Mouse (Mus musculus) megakaryocyte, embryonic 14.5 days (primary cell): ENCODE data around the gene Ubqln4. TPM values are rescaled to one million over a fixed set of nuclear protein-coding genes. Genes with fewer than 3 reads are reported as not detected.

Experiments
- H3K27me3 ChIP-seq: replicated peaks from 2 replicates; pipeline ENCODE3; 2012; ENCODE audit warnings: inconsistent platforms
- H3K36me3 ChIP-seq: replicated peaks from 2 replicates; pipeline ENCODE3; 2012; ENCODE audit warnings: low read length, inconsistent platforms, mixed read lengths
- H3K4me1 ChIP-seq: 2 replicates; pipeline ENCODE4 v1.6.1; 2012; ENCODE audit warnings: inconsistent platforms
- H3K4me3 ChIP-seq: replicated peaks from 2 replicates; pipeline ENCODE3; 2012; ENCODE audit warnings: moderate library complexity, mild to moderate bottlenecking, inconsistent platforms
- H3K9me3 ChIP-seq: 2 replicates; pipeline ENCODE4 v1.6.1; 2012; ENCODE audit warnings: inconsistent platforms
- FLI1 ChIP-seq: IDR thresholded peaks from 2 replicates; pipeline ENCODE4 v1.6.1; 2012; ENCODE audit warnings: low read length, inconsistent platforms, mixed read lengths
- GATA1 ChIP-seq: IDR thresholded peaks from 3 replicates; pipeline ENCODE4 v1.6.1; 2012; ENCODE audit warnings: mixed read lengths, low read length, inconsistent platforms, borderline replicate concordance
- polyA plus RNA-seq: library from polyadenylated mRNA; stranded (reverse); fragments of >175 nt; gene quantifications from 2 replicates; pipeline ENCODE4 v1.2.3, GENCODE M21; 2012; ENCODE audit warnings: low replicate concordance; ENCODE audit not compliant: insufficient read depth

The Ubqln4 gene
- polyA plus RNA-seq, 1 experiment = 26.1 TPM

GRCm38 (mm10) chr3:88512896-88513545 lies 40.5 kb upstream of the Ubqln4 start:
- Histone ChIP-seq H3K9me3 (no peaks in the 10 kb centered on the region), H3K4me1 (peaks cover 91% of the 10 kb centered on the region), H3K27me3 (peaks cover 28% of the 10 kb centered on the region), H3K4me3 (peak overlapping the region; percentile 81), H3K36me3 (peaks cover 2% of the 10 kb centered on the region)
- TF ChIP-seq GATA1 = no peak

GRCm38 (mm10) chr3:88513546-88514115 lies 39.9 kb upstream of the Ubqln4 start:
- peaks cover 89% of the 10 kb centered on the region for H3K4me1 ChIP-seq
- TF ChIP-seq FLI1 (no peak), GATA1 (no peak)

GRCm38 (mm10) chr3:88514231-88515094 lies 39.1 kb upstream of the Ubqln4 start:
- Histone ChIP-seq H3K27me3 (peaks cover 37% of the 10 kb centered on the region), H3K9me3 (0 out of 2 replicates have a peak, but pooled peaks cover 2% of the 10 kb centered on the region), H3K36me3 (no peaks in the 10 kb centered on the region), H3K4me1 (peaks cover 84% of the 10 kb centered on the region), H3K4me3 (peak overlapping the region; percentile 38)
- TF ChIP-seq GATA1 (no peak), FLI1 (no peak)

More at GRCm38 (mm10) chr3:88513546-88514115, 39.9 kb upstream of the Ubqln4 start:
- Histone ChIP-seq H3K4me3 (peak overlapping the region; percentile 59), H3K36me3 (no peaks in the 10 kb centered on the region), H3K27me3 (peaks cover 33% of the 10 kb centered on the region), H3K9me3 (no peaks in the 10 kb centered on the region)

- H3K27me3 ChIP-seq = peaks cover 43% of the 10 kb centered on the region
- H3K4me1 ChIP-seq = peaks cover 86% of the 10 kb centered on the region
- TF ChIP-seq GATA1 = no peak
- TF ChIP-seq FLI1 = no peak
- H3K4me3 ChIP-seq = peak overlapping the region; percentile 23
- H3K9me3 ChIP-seq = 0 out of 2 replicates have a peak, but pooled peaks cover 7% of the 10 kb centered on the region
- H3K36me3 ChIP-seq = no peaks in the 10 kb centered on the region
These were observed 38.5 kb upstream of the Ubqln4 start for GRCm38 (mm10) chr3:88515095-88515386.

- no peaks in the 10 kb centered on the region for H3K36me3 ChIP-seq
- no peak overlapping the region for H3K4me3 ChIP-seq
- 0 out of 2 replicates have a peak, but pooled peaks cover 9% of the 10 kb centered on the region for H3K9me3 ChIP-seq
- TF ChIP-seq FLI1 (no peak), GATA1 (no peak)
- H3K4me1 ChIP-seq = peaks cover 84% of the 10 kb centered on the region
- H3K27me3 ChIP-seq = peaks cover 52% of the 10 kb centered on the region
These were observed 37.2 kb upstream of the Ubqln4 start for GRCm38 (mm10) chr3:88516407-88516806.

- no peak overlapping the region for H3K4me3 ChIP-seq
- 0 out of 2 replicates have a peak, but pooled peaks cover 9% of the 10 kb centered on the region for H3K9me3 ChIP-seq
- no peaks in the 10 kb centered on the region for H3K36me3 ChIP-seq
- no peak for TF ChIP-seq GATA1
- no peak for TF ChIP-seq FLI1
- peaks cover 82% of the 10 kb centered on the region for H3K4me1 ChIP-seq
- peaks cover 63% of the 10 kb centered on the region for H3K27me3 ChIP-seq
These were observed 35.1 kb upstream of the Ubqln4 start for GRCm38 (mm10) chr3:88518411-88518810.

GRCm38 (mm10) chr3:88520078-88520477 lies 33.5 kb upstream of the Ubqln4 start:
- peaks cover 14% of the 10 kb centered on the region for H3K36me3 ChIP-seq
- peaks cover 78% of the 10 kb centered on the region for H3K27me3 ChIP-seq
- TF ChIP-seq FLI1 = no peak
- TF ChIP-seq GATA1 = no peak
- 0 out of 2 replicates have a peak, but pooled peaks cover 9% of the 10 kb centered on the region for H3K9me3 ChIP-seq
- peaks cover 74% of the 10 kb centered on the region for H3K4me1 ChIP-seq
- no peak overlapping the region for H3K4me3 ChIP-seq

GRCm38 (mm10) chr3:88521156-88521555 lies 32.4 kb upstream of the Ubqln4 start:
- Histone ChIP-seq H3K36me3 (peaks cover 16% of the 10 kb centered on the region), H3K4me3 (no peak overlapping the region), H3K9me3 (0 out of 2 replicates have a peak, but pooled peaks cover 9% of the 10 kb centered on the region), H3K27me3 (peaks cover 76% of the 10 kb centered on the region), H3K4me1 (peaks cover 73% of the 10 kb centered on the region)
- TF ChIP-seq FLI1 (no peak), GATA1 (no peak)

- TF ChIP-seq GATA1 (no peak), FLI1 (peak; percentile 67)
- H3K4me3 ChIP-seq = peak overlapping the region; percentile 69
- H3K4me1 ChIP-seq = peaks cover 73% of the 10 kb centered on the region
These were observed 31.7 kb upstream of the Ubqln4 start for GRCm38 (mm10) chr3:88521803-88522331.

More at GRCm38 (mm10) chr3:88521803-88522331, 31.7 kb upstream of the Ubqln4 start:
- Histone ChIP-seq H3K36me3 (peaks cover 16% of the 10 kb centered on the region), H3K9me3 (0 out of 2 replicates have a peak, but pooled peaks cover 9% of the 10 kb centered on the region), H3K27me3 (peaks cover 69% of the 10 kb centered on the region)
